Mouse (Mus musculus) embryonic fibroblast, embryonic 13.5 days (primary cell): Measurements from ENCODE around the gene Dock4.

Experiments
- CTCF ChIP-seq: IDR thresholded peaks from 2 replicates; pipeline ENCODE4 v1.5.1; 2011; ENCODE audit warnings: mild to moderate bottlenecking, control low read depth, low read length, moderate library complexity, borderline replicate concordance; ENCODE audit not compliant: insufficient read depth
- POLR2A ChIP-seq: IDR thresholded peaks from 2 replicates; pipeline ENCODE4 v1.6.1; 2011; ENCODE audit warnings: low read depth, mild to moderate bottlenecking, control low read depth, low read length, moderate library complexity

- no peak for TF ChIP-seq CTCF
- TF ChIP-seq POLR2A, result no peak
These were observed 208.6 kb downstream of the Dock4 start for GRCm38 (mm10) chr12:40654312-40654711.
